In genomic region chr8:111250111-111250510, GRCm38 (mm10) we compare ENCODE assay signal across 23 mouse cellular contexts. TPM values are rescaled to one million over a fixed set of nuclear protein-coding genes. Genes with fewer than 3 reads are reported as not detected.
A peak's percentile ranks its signal among the peaks of the same experiment; 100 is the strongest.
DNase-seq lines count a peak whose midpoint lies in the region; ATAC-seq lines count a peak whose summit lies in the region.
"Had no signal": no experiment of that assay in that cellular context is flagged by ENCODE, and none has a peak within 500 bp of the region (broad histone marks: within the 10 kb centered on the region; RNA-seq: fewer than 3 reads in every experiment).

No protein-coding gene starts in this region.

- H3K4me3 ChIP-seq in kidney, embryonic 16.5 days (ENCODE audit: low read length), result no peak overlapping the region
- no peak overlapping the region for H3K4me3 ChIP-seq in midbrain, embryonic 11.5 days (ENCODE audit: low read depth, low read length)
- H3K4me3 ChIP-seq in midbrain, embryonic 10.5 days, result no peak overlapping the region
- H3K4me3 ChIP-seq in forebrain, embryonic 14.5 days (ENCODE audit: low read depth, low read length), result no peak overlapping the region
- H3K4me3 ChIP-seq: embryonic facial prominence, embryonic 13.5 days; embryonic facial prominence, embryonic 15.5 days; erythroblast, embryonic 14.5 days; forebrain, embryonic 10.5 days; forebrain, embryonic 12.5 days; forebrain, embryonic 15.5 days had no signal

- H3K9ac ChIP-seq in kidney, embryonic 16.5 days (replicated peaks; ENCODE audit: low read length), result no peak overlapping the region
- H3K9ac ChIP-seq in midbrain, embryonic 11.5 days (ENCODE audit: low read length), result no peak overlapping the region
- no peak overlapping the region for H3K9ac ChIP-seq in forebrain, embryonic 14.5 days (ENCODE audit: low read length)
- H3K9ac ChIP-seq: embryonic facial prominence, embryonic 13.5 days; embryonic facial prominence, embryonic 15.5 days; forebrain, embryonic 12.5 days; forebrain, embryonic 15.5 days had no signal

- ATAC-seq in kidney, embryonic 16.5 days (ENCODE audit: low FRiP score, low TSS enrichment), result no peak
- ATAC-seq in midbrain, embryonic 11.5 days (ENCODE audit: low FRiP score), result no peak
- no peak for ATAC-seq in forebrain, embryonic 14.5 days
- ATAC-seq: forebrain, embryonic 15.5 days had no signal

- no peak overlapping the region for H3K4me2 ChIP-seq in kidney, embryonic 16.5 days (replicated peaks; ENCODE audit: low read depth, low read length)
- no peak overlapping the region for H3K4me2 ChIP-seq in midbrain, embryonic 11.5 days
- no peak overlapping the region for H3K4me2 ChIP-seq in forebrain, embryonic 14.5 days (ENCODE audit: low read length)
- H3K4me2 ChIP-seq: embryonic facial prominence, embryonic 13.5 days; embryonic facial prominence, embryonic 15.5 days; forebrain, embryonic 12.5 days; forebrain, embryonic 15.5 days had no signal

- peak; percentile 74 for DNase-seq in kidney, adult 9 months
- no peak for DNase-seq in kidney, adult 18-20 months
- DNase-seq in kidney, postnatal 25 days, result peak; percentile 10 to 41
- DNase-seq in midbrain, embryonic 11.5 days (ENCODE audit: low spot score, missing footprints), result peak; percentile 26
- DNase-seq in midbrain, embryonic 10.5 days (ENCODE audit: low spot score), result no peak
- no peak for DNase-seq in forebrain, embryonic 14.5 days (ENCODE audit: low spot score)
- DNase-seq: adrenal gland, adult 2 months; adrenal gland, postnatal 10 days; adrenal gland, postnatal 25 days; cerebellum, adult 11 months; cerebellum, adult 18-20 months; cerebellum, adult 8-10 months; cerebellum, adult 9-11 months; cerebellum, postnatal 14 days; cerebellum, postnatal 36 days; embryo, embryonic 11 days had no signal

- H3K4me1 ChIP-seq in kidney, embryonic 16.5 days (ENCODE audit: insufficient read depth, low read length), result peaks cover 4% of the 10 kb centered on the region; the same call in 1 of the 2 replicates
- no peaks in the 10 kb centered on the region for H3K4me1 ChIP-seq in midbrain, embryonic 11.5 days (ENCODE audit: control insufficient read depth, insufficient read depth, low read length)
- no peaks in the 10 kb centered on the region for H3K4me1 ChIP-seq in midbrain, embryonic 10.5 days
- H3K4me1 ChIP-seq in forebrain, embryonic 14.5 days (ENCODE audit: control insufficient read depth, insufficient read depth, low read length), result no peaks in the 10 kb centered on the region
- H3K4me1 ChIP-seq: embryonic facial prominence, embryonic 13.5 days; embryonic facial prominence, embryonic 15.5 days; forebrain, embryonic 10.5 days; forebrain, embryonic 12.5 days; forebrain, embryonic 15.5 days had no signal

- H3K9me3 ChIP-seq in kidney, embryonic 16.5 days (ENCODE audit: low read length), result no peaks in the 10 kb centered on the region
- no peaks in the 10 kb centered on the region for H3K9me3 ChIP-seq in midbrain, embryonic 11.5 days (ENCODE audit: control insufficient read depth, low read length)
- H3K9me3 ChIP-seq in midbrain, embryonic 10.5 days (replicated peaks), result no peaks in the 10 kb centered on the region
- H3K9me3 ChIP-seq in forebrain, embryonic 14.5 days (replicated peaks; ENCODE audit: control insufficient read depth, low read length), result no peaks in the 10 kb centered on the region
- H3K9me3 ChIP-seq: embryonic facial prominence, embryonic 13.5 days; embryonic facial prominence, embryonic 15.5 days; forebrain, embryonic 10.5 days; forebrain, embryonic 12.5 days; forebrain, embryonic 15.5 days had no signal

- 48% methylated on average over 2 of the region's 2 CpGs for WGBS in kidney, embryonic 16.5 days
- 83% methylated on average over 2 of the region's 2 CpGs for WGBS in midbrain, embryonic 11.5 days
- WGBS in midbrain, embryonic 10.5 days, result 84% methylated on average over 2 of the region's 2 CpGs
- WGBS in forebrain, embryonic 14.5 days, result 64% methylated on average over 2 of the region's 2 CpGs

- H3K36me3 ChIP-seq in kidney, embryonic 16.5 days (ENCODE audit: insufficient read depth, low read length), result no peaks in the 10 kb centered on the region
- no peaks in the 10 kb centered on the region; the same call in 1 of the 2 replicates for H3K36me3 ChIP-seq in midbrain, embryonic 11.5 days (ENCODE audit: control insufficient read depth, insufficient read depth, low read length)
- peaks cover 17% of the 10 kb centered on the region for H3K36me3 ChIP-seq in midbrain, embryonic 10.5 days
- H3K36me3 ChIP-seq in forebrain, embryonic 14.5 days (ENCODE audit: control insufficient read depth, insufficient read depth, low read length), result no peaks in the 10 kb centered on the region
- H3K36me3 ChIP-seq: embryonic facial prominence, embryonic 13.5 days; embryonic facial prominence, embryonic 15.5 days; forebrain, embryonic 15.5 days had no signal

- H3K27me3 ChIP-seq in kidney, embryonic 16.5 days (ENCODE audit: insufficient read depth, low read length), result no peaks in the 10 kb centered on the region
- H3K27me3 ChIP-seq in midbrain, embryonic 11.5 days (ENCODE audit: control insufficient read depth, insufficient read depth, low read length), result no peaks in the 10 kb centered on the region
- H3K27me3 ChIP-seq in midbrain, embryonic 10.5 days (ENCODE audit: low read depth, poor library complexity, severe bottlenecking), result no peaks in the 10 kb centered on the region
- H3K27me3 ChIP-seq in forebrain, embryonic 14.5 days (replicated peaks; ENCODE audit: control insufficient read depth, insufficient read depth, low read length), result no peaks in the 10 kb centered on the region
- H3K27me3 ChIP-seq: embryonic facial prominence, embryonic 13.5 days; embryonic facial prominence, embryonic 15.5 days; forebrain, embryonic 12.5 days; forebrain, embryonic 15.5 days had no signal

- H3K27ac ChIP-seq in kidney, embryonic 16.5 days (ENCODE audit: low read length), result no peak overlapping the region; the same call in 1 of the 2 replicates
- no peak overlapping the region for H3K27ac ChIP-seq in midbrain, embryonic 11.5 days (ENCODE audit: low read depth, low read length)
- no peak overlapping the region for H3K27ac ChIP-seq in midbrain, embryonic 10.5 days (replicated peaks)
- H3K27ac ChIP-seq in forebrain, embryonic 14.5 days (ENCODE audit: low read depth, low read length), result no peak overlapping the region
- H3K27ac ChIP-seq: embryonic facial prominence, embryonic 13.5 days; embryonic facial prominence, embryonic 15.5 days; forebrain, embryonic 10.5 days; forebrain, embryonic 12.5 days; forebrain, embryonic 15.5 days had no signal

RNA-seq across cellular contexts. Expression of gene Glg1, which starts 8.9 kb away (rescaled TPM):
- 79.5 and 88.4 TPM in 2 replicates for polyA plus RNA-seq in kidney, embryonic 16.5 days (2015; fragmentation: Nextera tagmentation; extraction: Ambion mirVana)
- 76.6 and 82.4 TPM in 2 replicates for polyA plus RNA-seq in midbrain, embryonic 11.5 days (2014; fragmentation: Nextera tagmentation; extraction: Ambion mirVana)
- 65.1 and 66.7 TPM in 2 replicates for polyA plus RNA-seq in midbrain, embryonic 10.5 days (2016; fragmentation: Nextera tagmentation; extraction: Ambion mirVana)
- polyA plus RNA-seq in forebrain, embryonic 14.5 days (2014; fragmentation: Nextera tagmentation; extraction: Ambion mirVana), result 65.2 and 66.1 TPM in 2 replicates

RNA-seq across cellular contexts. Expression of gene Rfwd3, which starts 49.9 kb away (rescaled TPM):
- 71.9 and 74.9 TPM in 2 replicates for polyA plus RNA-seq in kidney, embryonic 16.5 days (2015; fragmentation: Nextera tagmentation; extraction: Ambion mirVana)
- polyA plus RNA-seq in midbrain, embryonic 11.5 days (2014; fragmentation: Nextera tagmentation; extraction: Ambion mirVana), result 91.4 and 93.6 TPM in 2 replicates
- polyA plus RNA-seq in midbrain, embryonic 10.5 days (2016; fragmentation: Nextera tagmentation; extraction: Ambion mirVana), result 95.2 and 98.9 TPM in 2 replicates
- 34.4 and 35.3 TPM in 2 replicates for polyA plus RNA-seq in forebrain, embryonic 14.5 days (2014; fragmentation: Nextera tagmentation; extraction: Ambion mirVana)

Comparison
In these comparisons a context has a peak if more than half of its experiments do, and no peak if none do; other contexts are left out.
1. DNase-seq: peak in kidney, adult 9 months (single experiment), kidney, postnatal 25 days (2 of 2) and midbrain, embryonic 11.5 days (single experiment); none in kidney, adult 18-20 months (single experiment), midbrain, embryonic 10.5 days (single experiment) and forebrain, embryonic 14.5 days (single experiment).